Mouse (Mus musculus) midbrain, embryonic 15.5 days (tissue): Measurements from ENCODE around the gene Myadm. TPM values are rescaled to one million over a fixed set of nuclear protein-coding genes. Genes with fewer than 3 reads are reported as not detected.
A peak's percentile ranks its signal among the peaks of the same experiment; 100 is the strongest.

ENCODE experiments used
- ATAC-seq: fragments of 200-750 bp; cut with Nextera tagmentation; replicated peaks from 2 replicates; pipeline ENCODE4 v1.8.0; 2017; ENCODE audit warnings: moderate TSS enrichment
- H3K27ac ChIP-seq: fragments of 300-500 bp; sonication (generic); 2 replicates; pipeline ENCODE4 v1.5.1; 2015; ENCODE audit warnings: mild to moderate bottlenecking, inconsistent platforms
- H3K27me3 ChIP-seq: fragments of 300-500 bp; sonication (generic); replicated peaks from 2 replicates; pipeline ENCODE4 v1.6.1; 2015; ENCODE audit warnings: inconsistent platforms
- H3K36me3 ChIP-seq: fragments of 300-500 bp; sonication (generic); replicated peaks from 2 replicates; pipeline ENCODE4 v1.6.1; 2015; ENCODE audit warnings: inconsistent platforms
- H3K4me1 ChIP-seq: fragments of 300-500 bp; sonication (generic); 2 replicates; pipeline ENCODE4 v1.6.1; 2015; ENCODE audit warnings: inconsistent platforms
- H3K4me2 ChIP-seq: fragments of 300-500 bp; sonication (generic); 2 replicates; pipeline ENCODE4 v1.6.1; 2015; ENCODE audit warnings: inconsistent platforms, mild to moderate bottlenecking, moderate library complexity
- H3K4me3 ChIP-seq: fragments of 300-500 bp; sonication (generic); 2 replicates; pipeline ENCODE4 v1.5.1; 2015; ENCODE audit warnings: mild to moderate bottlenecking, inconsistent platforms
- H3K9ac ChIP-seq: fragments of 300-500 bp; sonication (generic); 2 replicates; pipeline ENCODE4 v1.6.1; 2015; ENCODE audit warnings: mild to moderate bottlenecking, inconsistent platforms
- H3K9me3 ChIP-seq: fragments of 300-500 bp; sonication (generic); 2 replicates; pipeline ENCODE4 v1.6.1; 2016; ENCODE audit warnings: inconsistent platforms
- WGBS: fragments of 180-500 bp; shearing (Covaris S2); methylation state at CpG from one replicate; pipeline ENCODE4 v1.1.7; 2015; ENCODE audit warnings: mixed read lengths; 5-methylcytosine and 5-hydroxymethylcytosine counted together
- polyA plus RNA-seq: library from polyadenylated mRNA; unstranded; fragments of >200 nt; fragmentation: Nextera tagmentation; extraction: Ambion mirVana; gene quantifications from 2 replicates; pipeline ENCODE4 v1.2.1, GENCODE M21; 2015

The Myadm gene
- polyA plus RNA-seq, 1 experiment from 2014 or later: 33.3 TPM

DNA sequence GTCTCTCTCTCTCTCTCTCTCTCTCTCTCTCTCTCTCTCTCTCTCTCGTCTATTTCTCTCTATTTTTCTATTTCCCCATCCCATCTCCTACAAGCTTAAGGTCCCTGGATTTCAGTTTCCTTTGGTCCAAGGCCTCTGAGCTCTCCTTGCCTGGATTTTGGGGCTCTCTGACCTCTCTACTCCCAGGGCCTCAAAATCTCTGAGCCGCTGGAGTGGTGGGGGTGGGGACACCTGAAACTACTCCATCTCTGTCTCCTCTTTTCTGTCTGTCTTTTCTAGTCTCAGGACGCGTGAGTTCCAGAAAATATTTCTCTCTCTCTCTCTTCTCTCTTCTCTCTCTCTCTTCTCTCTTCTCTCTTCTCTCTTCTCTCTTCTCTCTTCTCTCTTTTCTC lies 43.3 kb downstream of the Myadm start:
- Histone ChIP-seq H3K4me1 (peaks cover 30% of the 10 kb centered on the region), H3K4me3 (peak overlapping the region; percentile 84), H3K27me3 (peaks cover 10% of the 10 kb centered on the region; the same call in 1 of the 2 replicates), H3K36me3 (no peaks in the 10 kb centered on the region), H3K9me3 (no peaks in the 10 kb centered on the region), H3K9ac (peak overlapping the region; percentile 69), H3K27ac (peak overlapping the region; percentile 86), H3K4me2 (peak overlapping the region; percentile 82)
- peak; percentile 15 for ATAC-seq
- 0% methylated on average over 4 of the region's 4 CpGs for WGBS

DNA sequence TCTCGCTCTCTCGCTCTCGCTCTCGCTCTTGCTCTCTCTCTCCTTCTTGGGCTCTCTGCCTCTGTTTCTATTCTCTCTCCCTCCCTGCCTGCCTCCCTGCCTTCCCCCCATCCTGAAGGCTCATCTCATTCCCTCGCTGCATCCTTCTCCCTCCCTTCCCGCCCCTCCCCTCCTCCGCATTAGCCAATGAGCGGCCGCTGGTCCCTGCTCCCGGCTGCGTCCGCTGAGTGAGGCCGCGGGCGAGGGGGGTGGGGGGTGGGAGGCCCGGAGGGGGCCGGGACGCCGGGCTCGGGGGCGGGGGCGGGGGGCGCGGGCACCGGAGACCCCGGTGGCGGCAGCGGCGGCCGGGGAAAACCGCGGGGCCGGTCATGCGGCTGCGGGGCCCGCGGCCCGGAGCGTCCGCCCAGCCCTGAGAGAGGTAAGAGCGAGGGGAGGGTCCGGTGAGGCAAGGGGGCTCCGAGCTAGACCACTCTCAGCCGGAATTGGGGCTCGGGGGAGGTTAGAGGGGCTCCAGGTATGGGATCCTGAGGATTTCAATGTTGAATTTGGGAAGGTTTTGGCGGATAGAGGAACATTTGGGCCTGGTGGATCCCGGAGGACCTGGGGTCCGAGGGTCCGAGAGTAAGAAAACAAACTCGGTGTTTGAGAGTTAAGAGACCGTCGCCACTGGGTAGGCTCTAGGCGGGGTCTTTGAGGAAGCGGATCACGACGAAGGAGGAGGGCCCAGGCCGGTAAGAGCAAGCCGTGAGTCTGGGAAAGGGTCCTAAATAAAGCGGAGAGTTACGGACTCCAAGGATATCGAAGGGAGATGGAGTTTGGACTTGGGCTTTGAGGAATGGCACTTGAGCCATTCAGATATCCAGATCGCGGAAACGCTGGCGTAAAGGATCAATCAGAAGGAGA lies 44.0 kb downstream of the Myadm start, which contains the start of gene Cacng7:
Gene Cacng7 (plus strand): TSS at position 337 of the 903 bp plus-strand sequence.
- WGBS: under 1% methylated on average over 65 of the region's 65 CpGs

DNA sequence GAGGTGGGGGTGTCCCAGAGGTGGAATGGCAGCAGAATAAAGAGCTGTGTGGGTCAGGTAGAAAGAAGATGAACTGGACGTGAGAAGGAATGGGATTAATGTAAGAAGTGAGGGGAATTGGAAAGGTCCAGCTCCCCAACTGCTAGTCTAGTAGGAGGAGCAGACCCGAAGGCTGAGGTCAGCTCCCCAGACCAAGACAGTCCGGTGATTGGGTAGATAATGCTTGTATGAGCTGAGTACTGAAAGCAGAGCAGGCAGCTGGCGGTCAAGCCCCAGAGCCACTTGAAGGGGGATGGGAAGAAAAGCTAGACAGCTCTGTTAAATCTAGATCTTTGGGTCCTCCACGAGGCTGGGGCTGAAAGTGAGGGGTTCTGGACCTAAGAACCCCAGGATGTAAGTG lies 44.7 kb downstream of the Myadm start:
- Histone ChIP-seq H3K27me3 (peaks cover 10% of the 10 kb centered on the region; the same call in 1 of the 2 replicates), H3K9me3 (no peaks in the 10 kb centered on the region), H3K4me3 (peak overlapping the region; percentile 84), H3K27ac (peak overlapping the region; percentile 86), H3K4me2 (peak overlapping the region; percentile 82), H3K4me1 (peaks cover 30% of the 10 kb centered on the region), H3K9ac (peak overlapping the region; percentile 69), H3K36me3 (no peaks in the 10 kb centered on the region)
- WGBS: 2% methylated on average over 5 of the region's 5 CpGs
- ATAC-seq: no peak

More for the DNA sequence above, 44.0 kb downstream of the Myadm start, which contains the start of gene Cacng7:
- peak within 1 kb of the TSS; percentile 84 for H3K4me3 ChIP-seq
- peaks cover 10% of the 10 kb centered on the region; the same call in 1 of the 2 replicates for H3K27me3 ChIP-seq
- no peaks in the 10 kb centered on the region for H3K9me3 ChIP-seq
- peak within 1 kb of the TSS; percentile 82 for H3K4me2 ChIP-seq
- no peaks in the 10 kb centered on the region for H3K36me3 ChIP-seq
- H3K4me1 ChIP-seq: peaks cover 30% of the 10 kb centered on the region
- H3K27ac ChIP-seq: peak within 1 kb of the TSS; percentile 86
- peak; percentile 84 for ATAC-seq
- H3K9ac ChIP-seq: peak within 1 kb of the TSS; percentile 69

DNA sequence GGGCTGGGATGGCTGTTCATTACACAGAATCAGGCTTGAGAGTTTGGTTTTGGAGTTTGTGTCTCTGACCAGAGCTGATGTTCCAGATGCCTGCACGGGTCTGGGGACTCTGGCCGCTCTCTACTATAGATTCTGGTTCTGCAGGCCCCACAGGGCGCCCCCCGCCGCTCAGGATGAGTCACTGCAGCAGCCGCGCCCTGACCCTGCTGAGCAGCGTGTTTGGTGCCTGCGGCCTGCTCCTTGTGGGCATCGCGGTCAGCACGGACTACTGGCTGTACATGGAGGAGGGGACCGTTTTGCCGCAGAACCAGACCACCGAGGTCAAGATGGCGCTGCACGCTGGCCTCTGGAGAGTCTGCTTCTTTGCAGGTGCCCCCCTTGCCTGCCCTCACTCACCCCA lies 47.5 kb downstream of the Myadm start:
- Histone ChIP-seq H3K9me3 (no peaks in the 10 kb centered on the region), H3K9ac (no peak overlapping the region), H3K36me3 (peaks cover 9% of the 10 kb centered on the region), H3K4me3 (no peak overlapping the region), H3K4me2 (no peak overlapping the region), H3K27me3 (no peaks in the 10 kb centered on the region), H3K27ac (no peak overlapping the region), H3K4me1 (peaks cover 19% of the 10 kb centered on the region)
- no peak for ATAC-seq
- 61% methylated on average over 17 of the region's 17 CpGs for WGBS

DNA sequence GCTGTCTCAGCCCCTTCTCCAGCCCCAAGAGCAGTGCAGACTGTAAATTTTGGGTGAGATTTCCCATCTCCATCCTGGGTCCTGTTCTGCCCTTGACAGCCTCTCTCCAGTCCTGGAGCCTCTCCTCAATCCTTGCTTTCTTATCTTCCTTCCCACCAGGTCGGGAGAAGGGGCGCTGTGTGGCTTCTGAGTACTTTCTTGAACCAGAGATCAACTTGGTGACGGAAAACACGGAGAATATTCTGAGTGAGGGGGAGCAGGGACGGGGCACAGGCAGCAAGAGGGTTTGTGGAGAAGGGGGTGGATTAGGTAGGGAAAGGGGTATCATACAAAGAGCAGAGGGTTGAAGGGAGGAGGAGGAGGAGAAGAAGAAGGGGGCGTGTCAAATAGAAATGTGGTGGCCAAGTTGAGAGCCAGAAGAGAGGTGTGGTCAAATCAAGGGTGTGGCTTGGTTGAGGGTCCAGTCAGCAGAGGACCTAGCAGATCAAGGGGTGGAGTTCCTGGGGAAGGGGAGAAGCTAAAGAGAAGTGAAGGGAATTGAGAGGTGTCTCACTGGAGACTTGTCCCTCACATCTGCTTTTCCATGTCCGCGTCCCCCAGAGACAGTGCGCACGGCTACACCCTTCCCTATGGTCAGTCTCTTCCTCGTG lies 49.5 kb downstream of the Myadm start:
- 88% methylated on average over 11 of the region's 11 CpGs for WGBS

DNA sequence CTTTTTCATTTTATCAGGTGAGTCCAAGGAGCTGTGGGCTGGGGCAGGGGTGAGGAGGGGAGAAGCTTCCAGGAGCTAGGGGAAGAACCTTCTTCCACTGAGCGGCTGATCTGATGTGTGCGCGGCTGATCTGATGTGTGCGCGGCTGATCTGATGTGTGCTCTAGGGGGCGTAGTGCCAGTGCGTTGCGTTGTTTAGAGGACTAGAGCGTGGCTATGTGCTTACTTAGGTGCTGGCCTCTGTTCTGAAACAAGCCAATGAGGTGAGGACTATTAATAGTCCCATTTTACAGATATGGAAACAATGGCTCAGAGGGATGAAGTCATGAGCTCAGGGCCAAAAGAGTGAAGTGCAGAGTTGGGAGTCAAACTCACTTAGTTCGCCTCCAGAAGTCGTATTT lies 50.1 kb downstream of the Myadm start:
- 96% methylated on average over 11 of the region's 11 CpGs for WGBS
- Histone ChIP-seq H3K4me2 (no peak overlapping the region), H3K27me3 (no peaks in the 10 kb centered on the region), H3K9ac (no peak overlapping the region), H3K36me3 (peaks cover 22% of the 10 kb centered on the region), H3K9me3 (no peaks in the 10 kb centered on the region), H3K4me1 (peaks cover 4% of the 10 kb centered on the region), H3K27ac (no peak overlapping the region), H3K4me3 (no peak overlapping the region)
- ATAC-seq: no peak

More for the DNA sequence above, 49.5 kb downstream of the Myadm start:
- no peaks in the 10 kb centered on the region for H3K27me3 ChIP-seq
- peaks cover 10% of the 10 kb centered on the region for H3K4me1 ChIP-seq
- no peaks in the 10 kb centered on the region for H3K9me3 ChIP-seq
- peaks cover 17% of the 10 kb centered on the region for H3K36me3 ChIP-seq
- no peak overlapping the region for H3K4me3 ChIP-seq
- no peak overlapping the region for H3K4me2 ChIP-seq
- no peak overlapping the region for H3K27ac ChIP-seq
- ATAC-seq: no peak
- H3K9ac ChIP-seq: no peak overlapping the region

DNA sequence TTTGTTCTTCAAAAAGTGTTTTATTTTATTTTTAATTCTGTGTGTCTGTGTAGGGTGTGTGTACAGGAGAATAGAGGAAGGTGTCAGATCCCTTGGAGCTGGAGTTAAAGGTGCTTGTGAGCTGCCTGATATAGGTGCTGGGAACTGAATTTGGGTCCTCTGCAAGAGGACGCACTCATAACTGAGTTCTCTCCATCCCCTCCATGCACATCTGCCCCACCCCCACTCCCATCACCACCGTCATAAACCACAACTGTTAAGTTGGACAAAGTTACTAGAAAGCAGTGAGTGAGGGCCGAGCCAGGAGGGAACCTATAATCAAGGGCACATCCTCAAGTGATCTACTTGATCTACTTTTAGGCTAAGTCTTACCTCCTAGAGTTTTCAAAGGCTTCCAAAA lies 55.0 kb downstream of the Myadm start:
- H3K4me2 ChIP-seq: no peak overlapping the region
- H3K27me3 ChIP-seq: no peaks in the 10 kb centered on the region
- H3K4me3 ChIP-seq: no peak overlapping the region
- H3K9me3 ChIP-seq: no peaks in the 10 kb centered on the region
- peaks cover 27% of the 10 kb centered on the region for H3K36me3 ChIP-seq
- H3K4me1 ChIP-seq: no peaks in the 10 kb centered on the region
- WGBS: 95% methylated on average over 3 of the region's 3 CpGs
- no peak overlapping the region for H3K27ac ChIP-seq
- H3K9ac ChIP-seq: no peak overlapping the region
- ATAC-seq: no peak

DNA sequence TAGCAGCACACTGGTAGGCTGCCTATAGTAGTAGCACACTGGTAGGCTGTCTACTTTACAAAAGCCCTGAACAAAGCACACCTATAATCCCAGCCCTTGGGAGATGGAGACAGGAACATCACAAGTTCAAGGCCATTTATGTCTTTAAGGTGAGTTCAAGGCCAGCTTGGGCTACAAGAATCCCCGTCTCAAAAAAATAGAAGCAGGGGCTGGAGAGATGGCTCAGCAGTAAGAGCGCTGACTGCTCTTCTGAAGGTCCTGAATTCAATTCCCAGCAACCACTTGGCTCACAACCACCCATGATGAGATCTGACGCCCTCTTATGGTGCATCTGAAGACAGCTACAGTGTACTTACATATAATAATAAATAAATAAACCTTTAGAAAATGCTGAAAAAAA lies 56.4 kb downstream of the Myadm start:
- Histone ChIP-seq H3K9ac (no peak overlapping the region), H3K27me3 (no peaks in the 10 kb centered on the region), H3K4me1 (no peaks in the 10 kb centered on the region), H3K9me3 (no peaks in the 10 kb centered on the region), H3K4me3 (no peak overlapping the region), H3K27ac (no peak overlapping the region), H3K4me2 (no peak overlapping the region), H3K36me3 (peaks cover 24% of the 10 kb centered on the region)
- WGBS: 93% methylated on average over 3 of the region's 3 CpGs
- no peak for ATAC-seq

DNA sequence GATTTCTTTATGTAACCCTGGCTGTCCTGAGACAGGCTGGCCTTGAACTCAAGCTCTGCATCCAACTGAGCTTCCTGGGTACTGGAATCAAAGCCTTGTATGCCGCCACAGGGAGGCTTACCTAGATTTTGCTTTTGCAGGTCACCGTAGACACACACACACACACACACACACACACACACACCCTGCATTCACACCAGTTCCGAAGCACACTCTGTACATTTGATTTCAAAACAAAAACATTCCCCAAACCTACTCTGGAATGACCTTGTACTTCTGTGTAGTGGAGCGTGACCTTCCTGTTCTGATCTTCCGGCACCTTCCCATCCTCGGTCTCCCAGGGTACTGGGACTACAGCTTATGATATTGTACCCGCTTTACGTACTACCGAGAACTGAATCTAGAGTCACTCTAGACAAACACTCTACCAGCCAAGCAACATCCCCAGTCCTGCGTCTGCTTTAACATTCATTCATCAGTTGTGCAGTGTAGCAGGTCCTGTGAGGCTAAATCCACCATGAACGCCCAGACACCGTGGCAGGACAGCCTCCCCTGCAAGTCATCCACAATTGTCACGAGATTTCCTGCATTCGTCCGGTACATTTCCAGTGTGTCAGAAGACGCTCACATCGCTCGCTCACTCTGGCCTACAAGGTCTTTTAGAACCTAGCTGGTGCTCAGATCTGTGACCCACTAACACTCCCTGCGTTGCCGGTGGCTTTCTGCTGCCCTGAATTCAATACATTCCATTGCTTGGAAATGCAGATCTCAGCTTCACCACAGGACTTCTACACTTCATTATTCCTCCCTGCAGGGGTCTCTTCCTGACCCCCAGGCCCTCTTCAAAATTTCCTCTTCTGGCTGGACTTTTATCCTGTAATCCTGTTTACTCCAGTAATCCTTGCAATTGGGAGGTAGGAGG lies 58.7 kb downstream of the Myadm start:
- H3K4me2 ChIP-seq: no peak overlapping the region
- peaks cover 20% of the 10 kb centered on the region for H3K36me3 ChIP-seq
- no peak for ATAC-seq
- H3K4me1 ChIP-seq: no peaks in the 10 kb centered on the region
- no peaks in the 10 kb centered on the region for H3K9me3 ChIP-seq
- H3K4me3 ChIP-seq: no peak overlapping the region
- 25% methylated on average over 20 of the region's 20 CpGs for WGBS
- no peaks in the 10 kb centered on the region for H3K27me3 ChIP-seq
- no peak overlapping the region for H3K27ac ChIP-seq
- H3K9ac ChIP-seq: no peak overlapping the region

DNA sequence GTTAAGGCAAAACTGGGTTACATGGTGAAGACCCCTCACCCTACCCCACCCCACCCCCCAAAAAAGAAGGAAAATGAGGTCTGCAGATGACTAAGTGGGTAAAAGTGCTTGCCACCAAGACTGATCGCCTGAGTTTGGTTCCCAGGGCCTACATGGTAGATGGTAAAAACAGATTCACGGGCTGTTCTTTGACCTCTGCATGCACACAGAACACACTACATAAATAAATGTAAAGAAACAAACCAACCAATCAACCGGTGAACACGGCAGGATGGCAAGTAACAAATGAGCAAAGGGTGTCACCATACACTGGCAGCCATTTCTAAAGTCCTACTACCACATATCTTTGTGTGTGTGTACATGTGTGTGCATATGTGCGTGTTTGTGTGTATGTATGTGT lies 59.4 kb downstream of the Myadm start:
- no peaks in the 10 kb centered on the region for H3K27me3 ChIP-seq
- no peak overlapping the region for H3K4me3 ChIP-seq
- no peak for ATAC-seq
- no peak overlapping the region for H3K9ac ChIP-seq
- 51% methylated on average over 5 of the region's 5 CpGs for WGBS
- no peak overlapping the region for H3K27ac ChIP-seq
- H3K9me3 ChIP-seq: no peaks in the 10 kb centered on the region
- no peaks in the 10 kb centered on the region for H3K4me1 ChIP-seq
- H3K36me3 ChIP-seq: peaks cover 15% of the 10 kb centered on the region; the same call in 1 of the 2 replicates
- H3K4me2 ChIP-seq: no peak overlapping the region

DNA sequence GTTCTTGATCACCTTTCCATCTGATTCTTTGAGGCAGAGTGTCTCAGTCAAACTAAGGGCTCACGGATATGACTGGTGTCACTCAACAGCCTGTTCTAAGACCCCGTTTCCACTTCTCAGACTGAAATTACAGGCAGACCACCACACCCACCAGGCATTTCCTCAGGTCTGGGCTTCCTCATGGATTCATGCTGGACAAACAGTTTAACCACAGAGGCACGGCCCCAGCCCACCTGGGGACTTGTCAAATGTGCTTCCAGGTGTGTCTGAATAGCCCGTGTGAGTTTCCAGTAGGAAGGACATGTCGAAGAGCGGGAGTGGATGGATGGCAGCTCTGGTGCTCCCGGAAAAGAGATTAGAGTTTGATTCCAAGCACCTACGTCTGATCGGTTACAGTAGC lies 60.9 kb downstream of the Myadm start:
- H3K4me3 ChIP-seq: no peak overlapping the region
- no peak overlapping the region for H3K27ac ChIP-seq
- H3K9me3 ChIP-seq: no peaks in the 10 kb centered on the region
- no peak overlapping the region for H3K9ac ChIP-seq
- H3K27me3 ChIP-seq: no peaks in the 10 kb centered on the region
- H3K36me3 ChIP-seq: peaks cover 10% of the 10 kb centered on the region; the same call in 1 of the 2 replicates
- no peaks in the 10 kb centered on the region for H3K4me1 ChIP-seq
- no peak overlapping the region for H3K4me2 ChIP-seq
- 94% methylated on average over 9 of the region's 9 CpGs for WGBS
- no peak for ATAC-seq
